Mouse (Mus musculus): Measurements from ENCODE around the gene Ifi207. TPM values are rescaled to one million over a fixed set of nuclear protein-coding genes. Genes with fewer than 3 reads are reported as not detected.
"Not testable (repeated sequence)": the region's sequence is repeated elsewhere in the genome, so short reads cannot be mapped to it uniquely, and the experiment has no call there.

The Ifi207 gene
- 1 to 10 TPM; 2.5 to 3.2 TPM for total RNA-seq (2021)
- long read RNA-seq, experiment 1, result 0 reads
- long read RNA-seq, experiment 2, result 0 reads

GRCm38 (mm10) chr1:173741656-173742055 lies at the start of gene Ifi207:
TSS of gene Ifi207 (minus strand) at chr1:173741747.
- intact Hi-C loops (cut with DNase I), result no loop called here
- DNase-seq, result peak in 1 of 2 experiments; percentile 18

DNA sequence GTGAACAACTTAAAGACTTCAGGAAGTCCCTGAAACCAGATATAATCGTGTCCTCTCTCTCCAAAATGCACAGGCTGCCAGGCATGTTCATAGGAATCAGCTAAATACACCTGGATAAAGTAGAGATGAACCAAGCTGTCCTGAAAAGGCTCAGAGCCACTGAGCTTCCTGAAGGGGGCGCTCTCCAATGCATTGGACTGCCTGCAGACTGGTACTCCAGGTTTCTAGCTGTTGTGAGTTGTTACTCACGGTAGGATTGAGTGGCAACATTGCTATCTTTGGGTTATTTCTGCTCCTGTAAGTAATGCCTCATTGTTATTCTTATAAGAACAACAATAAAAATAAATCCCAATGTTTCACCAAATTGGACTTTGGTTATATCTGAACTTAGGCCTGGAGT lies 31.9 kb upstream of the Ifi207 start:
- DNase-seq; intact Hi-C loops (cut with DNase I): not testable (repeated sequence)

DNA sequence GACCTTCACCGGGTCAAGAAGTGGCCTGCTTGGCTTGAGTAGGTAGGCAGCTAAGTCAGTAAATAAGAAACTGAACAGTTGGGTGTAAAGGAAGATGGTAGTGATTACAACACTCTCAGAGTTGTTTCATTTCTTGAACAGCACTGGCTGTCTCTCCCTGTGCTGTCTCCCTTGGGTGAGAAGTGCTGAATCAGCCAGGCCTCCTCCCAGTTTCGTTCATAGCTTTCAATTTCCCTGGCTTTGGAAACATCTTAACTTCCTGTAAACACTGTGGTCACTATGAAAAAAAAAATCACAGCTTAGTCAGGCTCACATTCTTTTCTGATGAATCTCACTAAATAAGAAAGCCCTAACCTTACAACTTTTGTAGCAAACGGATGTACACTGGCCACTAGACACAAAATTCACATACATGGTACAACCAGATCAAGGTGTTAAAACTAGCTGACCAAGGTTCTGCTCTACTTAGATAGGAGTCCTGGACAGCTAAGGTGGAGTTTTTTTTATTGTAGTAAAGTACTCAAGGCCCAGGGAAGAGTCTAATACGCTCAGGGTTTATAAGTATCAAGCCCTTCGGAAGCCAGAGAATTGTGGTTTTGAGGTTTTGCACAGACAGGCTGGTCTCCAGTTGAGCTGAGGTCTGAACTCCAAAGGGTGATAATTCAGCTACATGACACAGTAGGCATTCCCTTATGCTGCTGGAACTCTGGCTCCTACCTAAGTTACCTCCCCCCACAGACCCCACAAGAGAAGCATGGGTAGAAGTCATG lies 25.5 kb upstream of the Ifi207 start, which contains the start of gene Ifi204:
TSS of gene Ifi204 (minus strand) at position 96 of the 770 bp plus-strand sequence.
- peak; percentile 18 to 55 for DNase-seq
- intact Hi-C loops (cut with DNase I), result not testable (repeated sequence)

GRCm38 (mm10) chr1:173760032-173760431 lies 18.5 kb upstream of the Ifi207 start:
- intact Hi-C loops (cut with DNase I); DNase-seq: not testable (repeated sequence)

DNA sequence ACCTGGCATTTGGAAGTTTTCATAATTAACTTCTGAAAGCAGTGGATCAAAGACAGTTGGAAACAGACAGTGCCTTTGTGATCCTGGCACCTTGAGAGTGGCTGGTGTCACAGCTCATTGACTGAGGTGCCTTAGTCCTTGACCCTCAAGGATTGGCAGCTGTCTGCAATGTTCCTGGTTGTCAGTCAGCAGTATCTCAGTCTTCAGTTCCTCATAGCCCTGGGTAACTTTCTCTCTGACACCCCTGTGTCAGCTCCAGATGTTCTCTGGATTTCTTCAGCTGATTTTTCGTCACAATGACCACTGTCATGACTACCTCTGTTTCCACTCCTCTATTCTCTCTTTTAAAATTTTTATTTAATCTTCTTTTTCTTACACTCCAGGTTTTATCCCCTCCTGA lies 715 bp upstream of the Ifi207 start:
- DNase-seq, result no peak
- intact Hi-C loops (cut with DNase I), result no loop called here

DNA sequence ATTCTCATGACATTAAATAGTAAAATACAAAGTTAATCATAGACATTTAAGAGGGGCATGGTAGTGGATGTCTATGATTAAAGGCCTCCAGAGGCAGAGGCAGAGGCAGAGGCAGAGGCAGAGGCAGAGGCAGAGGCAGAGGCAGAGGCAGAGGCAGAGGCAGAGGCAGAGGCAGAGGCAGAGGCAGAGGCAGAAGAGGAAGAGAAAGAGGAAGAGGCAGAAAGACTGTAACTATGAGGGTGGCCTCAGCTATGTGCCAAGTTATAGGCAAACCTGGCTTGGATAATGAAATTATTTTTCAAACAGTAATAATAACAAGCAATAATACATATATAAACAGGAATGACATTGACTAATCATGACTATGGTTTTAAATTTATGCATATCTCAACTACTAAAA lies 1.0 kb downstream of the Ifi207 start:
- intact Hi-C loops (cut with DNase I), result no loop called here
- no peak for DNase-seq

- intact Hi-C loops (cut with DNase I), result no loop called here
These were observed 4.6 kb downstream of the Ifi207 start for GRCm38 (mm10) chr1:173736986-173737385.

GRCm38 (mm10) chr1:173735015-173735414 lies 6.5 kb downstream of the Ifi207 start:
- DNase-seq; intact Hi-C loops (cut with DNase I): not testable (repeated sequence)

More at GRCm38 (mm10) chr1:173736986-173737385, 4.6 kb downstream of the Ifi207 start:
- no peak for DNase-seq

- DNase-seq, result no peak
- intact Hi-C loops (cut with DNase I), result no loop called here
These were observed 8.3 kb downstream of the Ifi207 start for GRCm38 (mm10) chr1:173733219-173733618.

DNA sequence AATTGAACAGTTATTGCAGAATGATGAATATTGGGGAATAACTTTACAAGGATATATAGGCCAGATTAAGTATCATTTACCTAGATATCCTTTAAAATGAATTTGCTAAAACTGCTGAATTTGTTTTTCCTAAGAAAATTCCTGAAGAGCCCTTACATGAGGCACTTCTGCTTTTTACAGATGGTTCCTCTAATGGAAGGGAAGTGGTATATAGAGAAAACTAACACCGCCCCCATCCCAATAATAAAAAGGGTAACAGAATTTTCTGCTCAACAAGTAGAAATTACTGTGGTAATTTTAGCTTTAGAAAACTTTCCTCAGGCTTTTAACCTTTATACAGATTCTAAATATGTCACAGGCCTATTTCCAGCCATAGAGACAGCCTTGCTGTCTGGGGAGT lies 47.3 kb downstream of the Ifi207 start:
- intact Hi-C loops (cut with DNase I), result no loop called here
- no peak for DNase-seq

DNA sequence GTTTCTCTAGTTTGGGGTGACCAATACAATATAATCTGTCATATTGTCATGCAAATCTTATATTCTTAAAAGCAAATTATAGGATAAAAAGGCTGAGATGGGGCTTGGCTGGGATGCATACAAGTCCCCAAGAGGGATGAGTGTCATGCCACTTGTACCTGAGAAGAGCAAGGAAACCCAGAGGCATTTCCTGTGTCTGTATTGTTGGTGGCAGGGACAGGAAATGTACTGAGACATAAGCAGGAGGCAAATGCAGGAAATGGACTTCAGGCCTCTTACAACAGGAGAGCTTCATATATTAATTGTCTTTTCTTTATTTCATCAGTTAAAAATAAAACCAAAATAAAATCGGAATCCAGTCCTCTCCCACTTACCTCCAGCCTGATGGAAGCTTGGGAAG lies 62.9 kb downstream of the Ifi207 start:
- intact Hi-C loops (cut with DNase I); DNase-seq: not testable (repeated sequence)

GRCm38 (mm10) chr1:173673458-173674097 lies 68.0 kb downstream of the Ifi207 start, which contains the start of gene Ifi208:
TSS of gene Ifi208 (plus strand) at chr1:173673675.
- intact Hi-C loops (cut with DNase I); DNase-seq: not testable (repeated sequence)

Other genes starting within 250 kb of the Ifi207 start
- gene Ifi214, start 205.8 kb downstream of the Ifi207 start, total RNA-seq (2021), result not detected
- not detected for gene Ifi213, start 142.5 kb downstream of the Ifi207 start, total RNA-seq (2021)
- gene Ifi209, start 110.8 kb downstream of the Ifi207 start, total RNA-seq (2021), result under 1 TPM; 0.15 to 0.20 TPM
- gene Ifi208, start 68.1 kb downstream of the Ifi207 start, total RNA-seq (2021), result under 1 TPM; 0.07 to 0.10 TPM
- gene Ifi204, start 25.2 kb upstream of the Ifi207 start, total RNA-seq (2021), result 1 to 10 TPM; 1.9 to 3.4 TPM
- gene Ifi211, start 171.3 kb upstream of the Ifi207 start, total RNA-seq (2021), result 1 to 10 TPM in 1 of 2 experiments, under 1 TPM in 1; 0.84 to 1.2 TPM
- gene Mndal, start 200.7 kb upstream of the Ifi207 start, total RNA-seq (2021), result 1 to 10 TPM; 2.7 to 5.2 TPM
- 1 to 10 TPM; 3.3 to 3.9 TPM for gene Ifi203, start 200.9 kb upstream of the Ifi207 start, total RNA-seq (2021)
- gene Ifi202b, start 241.0 kb upstream of the Ifi207 start, total RNA-seq (2021), result not detected